Mouse (Mus musculus): ENCODE results near the gene Zfp646. TPM values are rescaled to one million over a fixed set of nuclear protein-coding genes. Genes with fewer than 3 reads are reported as not detected.
A peak's percentile ranks its signal among the peaks of the same experiment; 100 is the strongest.

The Zfp646 gene
- polyA plus RNA-seq, 1 experiment = 42.5 TPM

DNA sequence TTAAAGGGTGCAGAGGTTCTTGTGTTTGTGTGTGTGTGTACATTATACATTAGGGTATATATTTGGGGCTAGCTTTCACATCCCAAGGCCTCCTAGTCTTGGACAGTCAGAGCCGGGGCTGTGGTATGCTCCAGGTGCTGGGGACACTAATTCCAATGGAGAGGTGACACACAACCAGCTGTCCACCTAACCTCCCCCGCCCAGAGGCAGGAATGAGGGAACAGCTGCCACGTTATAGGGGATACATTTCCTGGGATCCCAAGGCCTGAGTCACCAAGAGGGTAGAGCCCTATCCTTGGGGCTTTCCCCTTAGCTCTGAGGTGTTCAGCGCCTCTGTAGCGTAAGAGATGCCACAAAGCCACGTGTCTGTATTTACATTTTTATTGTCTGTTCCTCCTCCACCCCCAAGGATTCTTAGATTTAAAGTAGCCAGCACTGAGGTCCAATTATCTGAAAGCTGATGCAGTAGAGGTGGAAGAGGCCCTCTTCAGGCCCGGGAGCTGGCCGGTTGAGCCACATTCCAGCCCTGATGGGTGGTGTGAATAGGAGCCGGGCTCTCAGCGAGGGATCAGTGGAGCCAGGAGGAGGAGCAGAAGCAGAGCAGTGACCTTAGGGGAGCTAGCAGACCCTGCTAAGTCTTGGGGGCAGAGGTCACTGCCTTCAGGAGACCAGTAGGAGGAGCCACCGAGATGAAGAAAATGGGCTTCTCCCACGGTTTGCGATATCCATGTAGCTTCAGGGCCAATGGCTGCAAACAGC lies 56.4 kb downstream of the Zfp646 start:
- no peaks in the 10 kb centered on the region for H3K36me3 ChIP-seq (ENCODE audit: control insufficient read depth, insufficient read depth, low read length, poor library complexity, severe bottlenecking)
- H3K4me3 ChIP-seq (ENCODE audit: low read depth, low read length) = peak overlapping the region; percentile 22
- TF ChIP-seq CTCF (IDR thresholded peaks at IDR 0.05; ENCODE audit: low read depth, low read length) = peak; percentile 56
- peak; percentile 9 for TF ChIP-seq POLR2A (IDR thresholded peaks at IDR 0.05; ENCODE audit: insufficient read depth, low read length)
- peak; percentile 84 for TF ChIP-seq EP300 (IDR thresholded peaks at IDR 0.05; ENCODE audit: insufficient read depth, low read depth, low read length)
- no peaks in the 10 kb centered on the region for H3K27me3 ChIP-seq (ENCODE audit: control insufficient read depth, insufficient read depth, low read length, poor library complexity, severe bottlenecking)
- H3K9me3 ChIP-seq (replicated peaks; ENCODE audit: control insufficient read depth, insufficient read depth, low read length, poor library complexity, severe bottlenecking) = no peaks in the 10 kb centered on the region
- peak overlapping the region; percentile 99 for H3K27ac ChIP-seq (ENCODE audit: insufficient read depth, low read length)
- H3K4me1 ChIP-seq (ENCODE audit: control insufficient read depth, insufficient read depth, low read length) = peaks cover 6% of the 10 kb centered on the region
- H3K9ac ChIP-seq (ENCODE audit: low read depth, poor library complexity, severe bottlenecking) = peak overlapping the region; percentile 69

DNA sequence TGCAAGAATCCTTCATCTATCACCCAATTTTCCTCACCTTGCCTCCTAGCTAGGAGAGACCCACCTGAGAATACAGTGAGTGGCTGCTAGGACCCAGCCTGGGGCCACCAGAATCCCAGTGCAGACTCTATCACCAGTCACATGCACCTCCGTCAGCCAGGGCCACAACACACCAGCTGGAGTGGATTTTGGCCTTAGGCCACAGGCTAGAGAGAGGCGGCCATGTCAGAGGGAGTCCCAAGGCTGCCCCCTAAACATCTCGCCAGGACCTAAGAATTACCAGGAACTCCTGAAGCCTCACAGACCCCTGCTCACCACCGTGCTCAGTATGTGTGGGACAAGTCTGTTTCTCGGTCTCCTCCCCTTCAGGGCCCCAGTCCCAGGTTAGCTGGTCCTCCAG lies 58.1 kb downstream of the Zfp646 start:
- TF ChIP-seq EP300 (IDR thresholded peaks at IDR 0.05; ENCODE audit: insufficient read depth, low read depth, low read length) (no peak), POLR2A (IDR thresholded peaks at IDR 0.05; ENCODE audit: insufficient read depth, low read length) (no peak), CTCF (IDR thresholded peaks at IDR 0.05; ENCODE audit: low read depth, low read length) (no peak)
- peaks cover 6% of the 10 kb centered on the region for H3K4me1 ChIP-seq (ENCODE audit: control insufficient read depth, insufficient read depth, low read length)
- no peaks in the 10 kb centered on the region for H3K9me3 ChIP-seq (replicated peaks; ENCODE audit: control insufficient read depth, insufficient read depth, low read length, poor library complexity, severe bottlenecking)
- H3K9ac ChIP-seq (ENCODE audit: low read depth, poor library complexity, severe bottlenecking) = peak overlapping the region; percentile 69
- peak overlapping the region; percentile 65 for H3K4me3 ChIP-seq (ENCODE audit: low read depth, low read length)
- no peaks in the 10 kb centered on the region for H3K27me3 ChIP-seq (ENCODE audit: control insufficient read depth, insufficient read depth, low read length, poor library complexity, severe bottlenecking)
- peak overlapping the region; percentile 99 for H3K27ac ChIP-seq (ENCODE audit: insufficient read depth, low read length)
- H3K36me3 ChIP-seq (ENCODE audit: control insufficient read depth, insufficient read depth, low read length, poor library complexity, severe bottlenecking) = no peaks in the 10 kb centered on the region

DNA sequence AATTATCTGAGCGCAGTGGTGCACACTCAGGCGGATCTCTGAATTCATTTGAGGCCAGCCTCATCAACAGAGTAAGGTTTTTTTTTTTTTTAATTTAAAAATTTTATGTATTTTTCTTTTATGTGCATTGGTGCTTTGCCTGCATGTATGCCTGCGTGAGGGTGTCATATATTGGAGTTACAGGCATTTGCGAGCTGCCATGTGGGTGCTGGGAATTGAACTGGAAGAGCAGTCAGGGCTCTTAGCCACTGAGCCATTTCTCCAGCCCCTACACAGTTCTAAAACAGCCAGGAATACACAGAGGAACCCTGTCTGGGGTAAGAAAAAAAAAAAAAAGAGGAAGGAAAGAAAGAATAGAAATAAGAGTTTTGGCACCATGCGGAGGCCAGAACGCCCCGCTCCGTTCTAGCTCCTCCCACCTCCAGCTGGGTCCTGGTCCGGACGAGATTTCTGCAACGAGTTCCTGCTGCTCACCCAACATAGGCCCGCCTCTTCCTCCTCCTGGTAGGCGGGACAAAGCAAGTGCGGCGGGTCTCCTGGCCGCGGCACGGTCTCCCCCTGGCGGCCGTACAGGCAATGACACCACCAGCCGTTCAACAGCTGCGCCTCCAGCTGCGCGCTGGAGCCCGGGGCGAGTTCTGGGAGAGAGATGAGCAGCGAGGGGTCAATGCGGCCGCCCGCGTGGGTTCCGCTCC lies 59.2 kb downstream of the Zfp646 start:
- 0 out of 2 replicates have a peak, but pooled peaks have one; percentile 62 for TF ChIP-seq EP300 (IDR thresholded peaks at IDR 0.05; ENCODE audit: insufficient read depth, low read depth, low read length)
- peak; percentile 90 for TF ChIP-seq CTCF (IDR thresholded peaks at IDR 0.05; ENCODE audit: low read depth, low read length)
- TF ChIP-seq POLR2A (IDR thresholded peaks at IDR 0.05; ENCODE audit: insufficient read depth, low read length) = peak; percentile 92
- peaks cover 6% of the 10 kb centered on the region for H3K4me1 ChIP-seq (ENCODE audit: control insufficient read depth, insufficient read depth, low read length)

More for the DNA sequence above, 59.2 kb downstream of the Zfp646 start:
- Histone ChIP-seq H3K9ac (ENCODE audit: low read depth, poor library complexity, severe bottlenecking) (peak overlapping the region; percentile 85), H3K27me3 (ENCODE audit: control insufficient read depth, insufficient read depth, low read length, poor library complexity, severe bottlenecking) (no peaks in the 10 kb centered on the region), H3K27ac (ENCODE audit: insufficient read depth, low read length) (0 out of 2 replicates have a peak overlapping the region, but pooled peaks have one; percentile 2), H3K9me3 (replicated peaks; ENCODE audit: control insufficient read depth, insufficient read depth, low read length, poor library complexity, severe bottlenecking) (no peaks in the 10 kb centered on the region), H3K4me3 (ENCODE audit: low read depth, low read length) (peak overlapping the region; percentile 81), H3K36me3 (ENCODE audit: control insufficient read depth, insufficient read depth, low read length, poor library complexity, severe bottlenecking) (no peaks in the 10 kb centered on the region)

Other genes with a start within 250 kb of the Zfp646 start
- 48.6 and 49.8 TPM in 2 replicates for gene Bcl7c, start 167.3 kb upstream of the Zfp646 start, polyA plus RNA-seq (2011; ENCODE audit: insufficient read depth, insufficient read length, low read depth, missing spikeins)
- gene Ctf1, start 163.5 kb upstream of the Zfp646 start, polyA plus RNA-seq (2011; ENCODE audit: insufficient read depth, insufficient read length, low read depth, missing spikeins) = 8.8 and 13.9 TPM in 2 replicates
- not detected in 2 replicates for gene Ctf2, start 144.1 kb upstream of the Zfp646 start, polyA plus RNA-seq (2011; ENCODE audit: insufficient read depth, insufficient read length, low read depth, missing spikeins)
- 55.1 and 58.3 TPM in 2 replicates for gene Fbxl19, start 131.7 kb upstream of the Zfp646 start, polyA plus RNA-seq (2011; ENCODE audit: insufficient read depth, insufficient read length, low read depth, missing spikeins)
- gene Orai3, start 106.4 kb upstream of the Zfp646 start, polyA plus RNA-seq (2011; ENCODE audit: insufficient read depth, insufficient read length, low read depth, missing spikeins) = 20.2 and 23.2 TPM in 2 replicates
- gene Setd1a, start 99.6 kb upstream of the Zfp646 start, polyA plus RNA-seq (2011; ENCODE audit: insufficient read depth, insufficient read length, low read depth, missing spikeins) = 49.1 and 51.7 TPM in 2 replicates
- not detected in 2 replicates for gene Gm49388, start 90.6 kb upstream of the Zfp646 start, polyA plus RNA-seq (2011; ENCODE audit: insufficient read depth, insufficient read length, low read depth, missing spikeins)
- gene Hsd3b7, start 75.6 kb upstream of the Zfp646 start, polyA plus RNA-seq (2011; ENCODE audit: insufficient read depth, insufficient read length, low read depth, missing spikeins) = 7.9 and 11.2 TPM in 2 replicates
- 122 and 126 TPM in 2 replicates for gene Stx4a, start 51.9 kb upstream of the Zfp646 start, polyA plus RNA-seq (2011; ENCODE audit: insufficient read depth, insufficient read length, low read depth, missing spikeins)
- 6.9 and 8.5 TPM in 2 replicates for gene Stx1b, start 51.7 kb upstream of the Zfp646 start, polyA plus RNA-seq (2011; ENCODE audit: insufficient read depth, insufficient read length, low read depth, missing spikeins)
- gene Zfp668, start 607 bp downstream of the Zfp646 start, polyA plus RNA-seq (2011; ENCODE audit: insufficient read depth, insufficient read length, low read depth, missing spikeins) = 15.3 and 17.1 TPM in 2 replicates
- 0.46 and 0.67 TPM in 2 replicates for gene Prss53, start 14.7 kb downstream of the Zfp646 start, polyA plus RNA-seq (2011; ENCODE audit: insufficient read depth, insufficient read length, low read depth, missing spikeins)
- gene Gm21974, start 19.2 kb downstream of the Zfp646 start, polyA plus RNA-seq (2011; ENCODE audit: insufficient read depth, insufficient read length, low read depth, missing spikeins) = not detected in 2 replicates
- gene Vkorc1, start 19.4 kb downstream of the Zfp646 start, polyA plus RNA-seq (2011; ENCODE audit: insufficient read depth, insufficient read length, low read depth, missing spikeins) = 31.8 and 35.1 TPM in 2 replicates
- 77.3 and 81.1 TPM in 2 replicates for gene Bckdk, start 27.9 kb downstream of the Zfp646 start, polyA plus RNA-seq (2011; ENCODE audit: insufficient read depth, insufficient read length, low read depth, missing spikeins)
- gene Kat8, start 36.3 kb downstream of the Zfp646 start, polyA plus RNA-seq (2011; ENCODE audit: insufficient read depth, insufficient read length, low read depth, missing spikeins) = 43.2 and 47.1 TPM in 2 replicates
- 73.0 and 74.5 TPM in 2 replicates for gene Prss8, start 53.9 kb downstream of the Zfp646 start, polyA plus RNA-seq (2011; ENCODE audit: insufficient read depth, insufficient read length, low read depth, missing spikeins)
- 21.2 and 22.4 TPM in 2 replicates for gene Prss36, start 70.5 kb downstream of the Zfp646 start, polyA plus RNA-seq (2011; ENCODE audit: insufficient read depth, insufficient read length, low read depth, missing spikeins)
- 1,572 and 1,655 TPM in 2 replicates for gene Fus, start 91.2 kb downstream of the Zfp646 start, polyA plus RNA-seq (2011; ENCODE audit: insufficient read depth, insufficient read length, low read depth, missing spikeins)
- gene Pycard, start 117.6 kb downstream of the Zfp646 start, polyA plus RNA-seq (2011; ENCODE audit: insufficient read depth, insufficient read length, low read depth, missing spikeins) = 25.0 and 29.8 TPM in 2 replicates
- 0.56 TPM in 1 of 2 replicates, not detected in the other for gene Trim72, start 127.7 kb downstream of the Zfp646 start, polyA plus RNA-seq (2011; ENCODE audit: insufficient read depth, insufficient read length, low read depth, missing spikeins)
- not detected in 2 replicates for gene Itgam, start 186.4 kb downstream of the Zfp646 start, polyA plus RNA-seq (2011; ENCODE audit: insufficient read depth, insufficient read length, low read depth, missing spikeins)
- gene Gm49368, start 186.5 kb downstream of the Zfp646 start, polyA plus RNA-seq (2011; ENCODE audit: insufficient read depth, insufficient read length, low read depth, missing spikeins) = not detected in 2 replicates